Mouse (Mus musculus) CH12.LX (cell line): Measurements from ENCODE around the gene Sidt1.

Source experiments
- CTCF ChIP-seq, 2 experiments: IDR thresholded peaks in 1 of 2; conservative IDR thresholded peaks in 1 of 2; 2 replicates each; pipeline ENCODE4 v1.5.1; 2011 to 2012; ENCODE audit warnings: low read depth in 2 of 2, low read length in 2 of 2, improper control_type of control experiment in 1 of 2, inconsistent platforms in 1 of 2, mild to moderate bottlenecking in 1 of 2, moderate library complexity in 1 of 2
- ETS1 ChIP-seq: conservative IDR thresholded peaks from 2 replicates; pipeline ENCODE4 v1.6.1; 2012; ENCODE audit warnings: low read depth, mild to moderate bottlenecking, inconsistent platforms, low read length, improper control_type of control experiment, moderate library complexity
- KAT2A ChIP-seq: IDR thresholded peaks from 2 replicates; pipeline ENCODE4 v1.6.1; 2012; ENCODE audit warnings: low read length, improper control_type of control experiment, inconsistent platforms; ENCODE audit not compliant: insufficient replicate concordance
- USF2 ChIP-seq: conservative IDR thresholded peaks from 2 replicates; pipeline ENCODE4 v1.6.1; 2011; ENCODE audit warnings: low read depth, low read length, improper control_type of control experiment
- ZKSCAN1 ChIP-seq: IDR thresholded peaks from 2 replicates; pipeline ENCODE4 v1.6.1; 2012; ENCODE audit warnings: low read depth, inconsistent platforms, low read length, improper control_type of control experiment, borderline replicate concordance

DNA sequence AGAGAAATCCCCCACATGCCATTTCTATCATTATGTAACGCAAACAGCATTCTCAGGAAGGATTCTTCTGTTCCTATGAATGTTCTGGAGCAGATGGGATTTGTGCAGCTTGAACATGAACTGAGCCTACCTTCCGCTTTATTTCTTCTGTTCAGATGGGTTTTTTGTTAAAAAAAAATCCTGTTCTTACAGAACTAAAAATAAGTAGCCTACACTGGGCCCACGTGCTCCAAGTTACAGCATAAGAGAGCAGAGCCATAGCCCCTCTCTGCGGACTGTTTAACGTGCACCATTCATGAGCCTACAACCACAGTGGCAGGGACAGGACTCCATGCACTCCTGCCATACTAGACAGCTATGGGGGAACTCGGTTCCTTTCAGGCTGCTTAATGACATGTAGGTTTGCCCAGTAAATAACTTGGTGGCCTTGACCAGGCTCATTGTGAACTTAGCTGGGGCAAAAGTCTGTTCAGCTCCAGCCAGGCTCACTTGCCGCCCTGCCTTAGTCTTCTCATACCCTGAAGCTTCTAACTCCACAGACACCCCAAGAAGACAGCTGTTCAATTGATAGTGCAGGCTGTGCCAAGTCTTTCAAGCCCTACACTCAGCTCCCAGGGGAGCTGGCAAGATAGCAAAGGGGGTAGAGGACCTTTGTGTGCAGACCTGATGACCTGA is 64.3 kb downstream of the Sidt1 start:
- TF ChIP-seq KAT2A, result no peak
- no peak for TF ChIP-seq CTCF (conservative IDR thresholded peaks at IDR 0.05 in 1 of 2, IDR thresholded peaks at IDR 0.05 in 1 of 2; ENCODE audit: low read depth in 2 of 2, low read length in 2 of 2)
- TF ChIP-seq ETS1, result no peak
- TF ChIP-seq USF2, result no peak
- TF ChIP-seq ZKSCAN1, result no peak
